Mouse (Mus musculus): ENCODE measurements around the gene Pipox. TPM values are rescaled to one million over a fixed set of nuclear protein-coding genes. Genes with fewer than 3 reads are reported as not detected.

Pipox gene
- total RNA-seq (2012; rRNA removed), result 27.3 and 33.3 TPM in 2 replicates

GRCm38 (mm10) chr11:77893787-77894718 is at the start of gene Pipox:
Gene Pipox (minus strand): TSS chr11:77894096.
- peak within 1 kb of the TSS; percentile 93 for H3K27ac ChIP-seq (ENCODE audit: insufficient read depth, low read depth, low read length, poor library complexity, severe bottlenecking)
- H3K9ac ChIP-seq (ENCODE audit: insufficient read depth, low read depth, low read length, poor library complexity, severe bottlenecking), result peak within 1 kb of the TSS; percentile 82
- no peaks in the 10 kb centered on the region for H3K9me3 ChIP-seq (ENCODE audit: control insufficient read depth, insufficient read depth, low read depth, low read length)
- peak within 1 kb of the TSS; percentile 67 to 68 for H3K4me3 ChIP-seq (ENCODE audit: insufficient read depth in 1 of 2, low read depth in 1 of 2, low read length in 2 of 2, poor library complexity in 1 of 2, severe bottlenecking in 1 of 2)
- H3K36me3 ChIP-seq (ENCODE audit: control insufficient read depth, insufficient read depth, low read length, poor library complexity, severe bottlenecking), result peaks cover 3% of the 10 kb centered on the region; the same call in 1 of the 2 replicates
- TF ChIP-seq ZNF384 (IDR thresholded peaks at IDR 0.05; ENCODE audit: low read depth, low read length) (peak; percentile 22; the same call in 1 of the 2 replicates), CHD2 (IDR thresholded peaks at IDR 0.05; ENCODE audit: low read depth, low read length) (peak; percentile 62; the same call in 1 of the 2 replicates), HCFC1 (IDR thresholded peaks at IDR 0.05; ENCODE audit: borderline replicate concordance, insufficient read depth, low read length) (no peak; the same call in 1 of the 2 replicates), ZC3H11A (IDR thresholded peaks at IDR 0.05; ENCODE audit: borderline replicate concordance, low read depth, low read length) (no peak), MAFK (IDR thresholded peaks at IDR 0.05; ENCODE audit: insufficient read depth, low read depth, low read length) (no peak)
- peak; percentile 99 for DNase-seq (ENCODE audit: low read depth, low spot score)
- in situ Hi-C loops (cut with MboI; ENCODE audit: low sequenced_read_pairs in 2 of 2, unreplicated experiment in 2 of 2), result no loop called here
- H3K4me1 ChIP-seq (ENCODE audit: control insufficient read depth in 2 of 2, insufficient read depth in 2 of 2, low read length in 2 of 2, poor library complexity in 1 of 2), result peaks cover 29 to 31% of the 10 kb centered on the region in 2 experiments

- no peak for DNase-seq (ENCODE audit: low read depth, low spot score)
- no peak overlapping the region for H3K9ac ChIP-seq (ENCODE audit: insufficient read depth, low read depth, low read length, poor library complexity, severe bottlenecking)
Measured at GRCm38 (mm10) chr11:77942230-77942629, 48.3 kb upstream of the Pipox start.

GRCm38 (mm10) chr11:77937649-77938410 is 43.9 kb upstream of the Pipox start:
- no peak overlapping the region for H3K27ac ChIP-seq (ENCODE audit: insufficient read depth, low read depth, low read length, poor library complexity, severe bottlenecking)
- no peak overlapping the region for H3K4me3 ChIP-seq (ENCODE audit: insufficient read depth in 1 of 2, low read depth in 1 of 2, low read length in 2 of 2, poor library complexity in 1 of 2, severe bottlenecking in 1 of 2)
- H3K36me3 ChIP-seq (ENCODE audit: control insufficient read depth, insufficient read depth, low read length, poor library complexity, severe bottlenecking), result no peaks in the 10 kb centered on the region
- H3K9me3 ChIP-seq (ENCODE audit: control insufficient read depth, insufficient read depth, low read depth, low read length), result no peaks in the 10 kb centered on the region
- H3K4me1 ChIP-seq (ENCODE audit: control insufficient read depth in 2 of 2, insufficient read depth in 2 of 2, low read length in 2 of 2, poor library complexity in 1 of 2), result peaks cover 10 to 30% of the 10 kb centered on the region in 2 experiments
- in situ Hi-C loops (cut with MboI; ENCODE audit: low sequenced_read_pairs in 2 of 2, unreplicated experiment in 2 of 2), result no loop called here
- no peak for TF ChIP-seq ZNF384 (IDR thresholded peaks at IDR 0.05; ENCODE audit: low read depth, low read length)
- no peak for TF ChIP-seq ZC3H11A (IDR thresholded peaks at IDR 0.05; ENCODE audit: borderline replicate concordance, low read depth, low read length)
- TF ChIP-seq HCFC1 (IDR thresholded peaks at IDR 0.05; ENCODE audit: borderline replicate concordance, insufficient read depth, low read length), result no peak
- no peak for TF ChIP-seq CHD2 (IDR thresholded peaks at IDR 0.05; ENCODE audit: low read depth, low read length)
- no peak for TF ChIP-seq MAFK (IDR thresholded peaks at IDR 0.05; ENCODE audit: insufficient read depth, low read depth, low read length)
- no peak for DNase-seq (ENCODE audit: low read depth, low spot score)
- no peak overlapping the region for H3K9ac ChIP-seq (ENCODE audit: insufficient read depth, low read depth, low read length, poor library complexity, severe bottlenecking)

More at GRCm38 (mm10) chr11:77942230-77942629, 48.3 kb upstream of the Pipox start:
- Histone ChIP-seq H3K4me1 (ENCODE audit: control insufficient read depth in 2 of 2, insufficient read depth in 2 of 2, low read length in 2 of 2, poor library complexity in 1 of 2) (peaks cover 0 to 13% of the 10 kb centered on the region in 2 experiments; a peak in 2 of 4 replicates), H3K36me3 (ENCODE audit: control insufficient read depth, insufficient read depth, low read length, poor library complexity, severe bottlenecking) (no peaks in the 10 kb centered on the region), H3K9me3 (ENCODE audit: control insufficient read depth, insufficient read depth, low read depth, low read length) (no peaks in the 10 kb centered on the region), H3K27ac (ENCODE audit: insufficient read depth, low read depth, low read length, poor library complexity, severe bottlenecking) (no peak overlapping the region), H3K4me3 (ENCODE audit: insufficient read depth in 1 of 2, low read depth in 1 of 2, low read length in 2 of 2, poor library complexity in 1 of 2, severe bottlenecking in 1 of 2) (no peak overlapping the region)
- in situ Hi-C loops (cut with MboI; ENCODE audit: low sequenced_read_pairs in 2 of 2, unreplicated experiment in 2 of 2), result no loop called here
- no peak for TF ChIP-seq MAFK (IDR thresholded peaks at IDR 0.05; ENCODE audit: insufficient read depth, low read depth, low read length)
- no peak for TF ChIP-seq ZC3H11A (IDR thresholded peaks at IDR 0.05; ENCODE audit: borderline replicate concordance, low read depth, low read length)
- TF ChIP-seq HCFC1 (IDR thresholded peaks at IDR 0.05; ENCODE audit: borderline replicate concordance, insufficient read depth, low read length), result no peak
- TF ChIP-seq ZNF384 (IDR thresholded peaks at IDR 0.05; ENCODE audit: low read depth, low read length), result no peak
- TF ChIP-seq CHD2 (IDR thresholded peaks at IDR 0.05; ENCODE audit: low read depth, low read length), result no peak

- no peak overlapping the region for H3K9ac ChIP-seq (ENCODE audit: insufficient read depth, low read depth, low read length, poor library complexity, severe bottlenecking)
- H3K9me3 ChIP-seq (ENCODE audit: control insufficient read depth, insufficient read depth, low read depth, low read length), result no peaks in the 10 kb centered on the region
- H3K4me3 ChIP-seq (ENCODE audit: insufficient read depth in 1 of 2, low read depth in 1 of 2, low read length in 2 of 2, poor library complexity in 1 of 2, severe bottlenecking in 1 of 2), result no peak overlapping the region
- no peak for DNase-seq (ENCODE audit: low read depth, low spot score)
- H3K27ac ChIP-seq (ENCODE audit: insufficient read depth, low read depth, low read length, poor library complexity, severe bottlenecking), result no peak overlapping the region
- peaks cover 12 to 27% of the 10 kb centered on the region in 2 experiments for H3K4me1 ChIP-seq (ENCODE audit: control insufficient read depth in 2 of 2, insufficient read depth in 2 of 2, low read length in 2 of 2, poor library complexity in 1 of 2)
- no peaks in the 10 kb centered on the region for H3K36me3 ChIP-seq (ENCODE audit: control insufficient read depth, insufficient read depth, low read length, poor library complexity, severe bottlenecking)
- in situ Hi-C loops (cut with MboI; ENCODE audit: low sequenced_read_pairs in 2 of 2, unreplicated experiment in 2 of 2), result no loop called here
- no peak for TF ChIP-seq ZC3H11A (IDR thresholded peaks at IDR 0.05; ENCODE audit: borderline replicate concordance, low read depth, low read length)
- no peak for TF ChIP-seq ZNF384 (IDR thresholded peaks at IDR 0.05; ENCODE audit: low read depth, low read length)
- TF ChIP-seq MAFK (IDR thresholded peaks at IDR 0.05; ENCODE audit: insufficient read depth, low read depth, low read length), result no peak
- no peak for TF ChIP-seq HCFC1 (IDR thresholded peaks at IDR 0.05; ENCODE audit: borderline replicate concordance, insufficient read depth, low read length)
- no peak for TF ChIP-seq CHD2 (IDR thresholded peaks at IDR 0.05; ENCODE audit: low read depth, low read length)
Measured at GRCm38 (mm10) chr11:77936846-77937245, 43.0 kb upstream of the Pipox start.
